In the genomic region with DNA sequence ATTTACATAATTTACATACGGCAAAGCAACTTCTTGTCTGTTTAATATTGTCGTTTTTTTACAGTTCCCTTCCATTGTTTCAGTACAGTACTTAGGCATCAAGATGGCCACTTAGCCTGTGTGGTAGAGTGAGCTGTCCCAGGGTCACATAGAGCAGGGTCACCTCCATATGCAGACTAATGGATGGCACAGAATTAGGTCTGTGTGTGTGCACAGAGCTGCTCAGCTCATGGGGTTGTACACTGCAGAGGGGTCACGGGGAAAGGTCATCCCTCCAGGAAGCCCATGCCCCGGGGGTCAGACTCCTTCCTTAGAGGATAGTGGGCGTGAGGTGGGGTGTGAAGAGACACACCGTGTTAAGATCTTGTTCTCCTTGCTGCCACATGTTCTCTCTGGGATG, we compare ENCODE assay signal across 13 mouse cellular contexts.
"Had no signal": no experiment of that assay in that cellular context is flagged by ENCODE, and none has a peak within 500 bp of the region (broad histone marks: within the 10 kb centered on the region; RNA-seq: fewer than 3 reads in every experiment).

No protein-coding gene starts in this region.

- H3K4me2 ChIP-seq: intestine, embryonic 15.5 days; liver, embryonic 13.5 days; lung, embryonic 15.5 days; stomach, embryonic 15.5 days had no signal

- H3K36me3 ChIP-seq: intestine, embryonic 15.5 days; liver, embryonic 13.5 days; lung, embryonic 15.5 days; stomach, embryonic 15.5 days had no signal

- DNase-seq: kidney, adult 18-20 months; kidney, postnatal 10 days; kidney, postnatal 4 days; liver, embryonic 13.5 days; liver, postnatal 0 days; midbrain, embryonic 14.5 days; right cerebral cortex, postnatal 14 days; thymus, adult 2 months; thymus, postnatal 25 days had no signal

- H3K27me3 ChIP-seq: intestine, embryonic 15.5 days; lung, embryonic 15.5 days; stomach, embryonic 15.5 days had no signal

- H3K4me3 ChIP-seq: intestine, embryonic 15.5 days; layer of hippocampus, adult 2 months; liver, embryonic 13.5 days; lung, embryonic 15.5 days; stomach, embryonic 15.5 days had no signal

- H3K4me1 ChIP-seq: intestine, embryonic 15.5 days; stomach, embryonic 15.5 days had no signal

- ATAC-seq: intestine, embryonic 15.5 days; liver, postnatal 0 days had no signal

- H3K9ac ChIP-seq: intestine, embryonic 15.5 days; liver, embryonic 13.5 days; liver, postnatal 0 days; lung, embryonic 15.5 days; stomach, embryonic 15.5 days had no signal

- H3K9me3 ChIP-seq: intestine, embryonic 15.5 days; liver, embryonic 13.5 days; lung, embryonic 15.5 days; stomach, embryonic 15.5 days had no signal

- H3K27ac ChIP-seq: intestine, embryonic 15.5 days; layer of hippocampus, adult 2 months; liver, embryonic 13.5 days; lung, embryonic 15.5 days; stomach, embryonic 15.5 days had no signal
